Mouse (Mus musculus) midbrain, embryonic 12.5 days (tissue): Measurements from ENCODE around the gene Slc5a6. TPM values are rescaled to one million over a fixed set of nuclear protein-coding genes. Genes with fewer than 3 reads are reported as not detected.

Experiments used
- ATAC-seq: fragments of 200-750 bp; cut with Nextera tagmentation; 2 replicates; pipeline ENCODE4 v1.8.0; 2017; ENCODE audit warnings: low read depth, moderate TSS enrichment, moderate library complexity; ENCODE audit not compliant: low FRiP score
- H3K27ac ChIP-seq: fragments of 300-500 bp; sonication (generic); replicated peaks from 2 replicates; pipeline ENCODE4 v1.5.1; 2016; ENCODE audit warnings: mild to moderate bottlenecking
- H3K27me3 ChIP-seq: fragments of 300-500 bp; sonication (generic); 2 replicates; pipeline ENCODE4 v1.6.1; 2016; ENCODE audit warnings: mild to moderate bottlenecking
- H3K36me3 ChIP-seq: fragments of 300-500 bp; sonication (generic); 2 replicates; pipeline ENCODE4 v1.6.1; 2016
- H3K4me1 ChIP-seq: fragments of 300-500 bp; sonication (generic); 2 replicates; pipeline ENCODE4 v1.6.1; 2016
- H3K4me2 ChIP-seq: fragments of 300-500 bp; sonication (generic); replicated peaks from 2 replicates; pipeline ENCODE4 v1.6.1; 2016; ENCODE audit warnings: mild to moderate bottlenecking, moderate library complexity
- H3K4me3 ChIP-seq: fragments of 300-500 bp; sonication (generic); 2 replicates; pipeline ENCODE4 v1.5.1; 2016; ENCODE audit warnings: mild to moderate bottlenecking
- H3K9ac ChIP-seq: fragments of 300-500 bp; sonication (generic); replicated peaks from 2 replicates; pipeline ENCODE4 v1.6.1; 2016; ENCODE audit warnings: mild to moderate bottlenecking, moderate library complexity
- H3K9me3 ChIP-seq: fragments of 300-500 bp; sonication (generic); 2 replicates; pipeline ENCODE4 v1.6.1; 2016; ENCODE audit warnings: mild to moderate bottlenecking
- WGBS: fragments of 180-500 bp; shearing (Covaris S2); methylation state at CpG from one replicate; pipeline ENCODE4 v1.1.7; 2016; 5-methylcytosine and 5-hydroxymethylcytosine counted together
- polyA plus RNA-seq: library from polyadenylated mRNA; unstranded; fragments of >200 nt; fragmentation: Nextera tagmentation; extraction: Ambion mirVana; gene quantifications from 2 replicates; pipeline ENCODE4 v1.2.1, GENCODE M21; 2016

Slc5a6 gene
- polyA plus RNA-seq, 1 experiment from 2014 or later, result 11.7 TPM

- Histone ChIP-seq H3K4me2 (no peak overlapping the region), H3K36me3 (no peaks in the 10 kb centered on the region), H3K9me3 (no peaks in the 10 kb centered on the region), H3K4me1 (no peaks in the 10 kb centered on the region), H3K9ac (no peak overlapping the region), H3K27ac (no peak overlapping the region), H3K27me3 (no peaks in the 10 kb centered on the region), H3K4me3 (no peak overlapping the region)
- WGBS, result 73% methylated on average over 3 of the region's 3 CpGs
- ATAC-seq, result no peak
Measured at GRCm38 (mm10) chr5:30994074-30994473, 54.6 kb downstream of the Slc5a6 start.

GRCm38 (mm10) chr5:30992980-30993676 is 55.6 kb downstream of the Slc5a6 start:
- Histone ChIP-seq H3K4me2 (no peak overlapping the region), H3K27me3 (no peaks in the 10 kb centered on the region), H3K27ac (no peak overlapping the region), H3K36me3 (no peaks in the 10 kb centered on the region), H3K9ac (no peak overlapping the region), H3K4me1 (no peaks in the 10 kb centered on the region), H3K4me3 (no peak overlapping the region), H3K9me3 (no peaks in the 10 kb centered on the region)
- WGBS, result 78% methylated on average over 5 of the region's 5 CpGs
- no peak for ATAC-seq

Other genes starting within 250 kb of the Slc5a6 start
- gene Mapre3, start 234.3 kb downstream of the Slc5a6 start, polyA plus RNA-seq, result 69.3 and 77.7 TPM in 2 replicates
- gene Tmem214, start 180.9 kb downstream of the Slc5a6 start, polyA plus RNA-seq, result 58.4 and 65.5 TPM in 2 replicates
- 30.6 and 32.1 TPM in 2 replicates for gene Agbl5, start 160.2 kb downstream of the Slc5a6 start, polyA plus RNA-seq
- gene Ost4, start 141.1 kb downstream of the Slc5a6 start, polyA plus RNA-seq, result 298 and 304 TPM in 2 replicates
- 49.8 and 79.9 TPM in 2 replicates for gene Emilin1, start 135.5 kb downstream of the Slc5a6 start, polyA plus RNA-seq
- 5.6 TPM in 2 replicates for gene Khk, start 127.5 kb downstream of the Slc5a6 start, polyA plus RNA-seq
- 7.8 and 9.0 TPM in 2 replicates for gene Cgref1, start 103.3 kb downstream of the Slc5a6 start, polyA plus RNA-seq
- gene Preb, start 88.6 kb downstream of the Slc5a6 start, polyA plus RNA-seq, result 121 and 131 TPM in 2 replicates
- not detected in 2 replicates for gene Tcf23, start 80.3 kb downstream of the Slc5a6 start, polyA plus RNA-seq
- 117 and 120 TPM in 2 replicates for gene Atraid, start 612 bp downstream of the Slc5a6 start, polyA plus RNA-seq
- 39.2 and 39.7 TPM in 2 replicates for gene Cad, start 5.9 kb upstream of the Slc5a6 start, polyA plus RNA-seq
- not detected in 2 replicates for gene Dnajc5g, start 57.4 kb upstream of the Slc5a6 start, polyA plus RNA-seq
- 10.7 and 11.2 TPM in 2 replicates for gene Slc30a3, start 59.3 kb upstream of the Slc5a6 start, polyA plus RNA-seq
- not detected in 2 replicates for gene Trim54, start 67.8 kb upstream of the Slc5a6 start, polyA plus RNA-seq
- gene Ucn, start 89.9 kb upstream of the Slc5a6 start, polyA plus RNA-seq, result not detected in 2 replicates
- 53.1 and 56.8 TPM in 2 replicates for gene Mpv17, start 105.3 kb upstream of the Slc5a6 start, polyA plus RNA-seq
- 1.3 and 3.6 TPM in 2 replicates for gene Gm29609, start 131.0 kb upstream of the Slc5a6 start, polyA plus RNA-seq
- gene Gtf3c2, start 131.2 kb upstream of the Slc5a6 start, polyA plus RNA-seq, result 97.3 and 97.6 TPM in 2 replicates
- 141 and 153 TPM in 2 replicates for gene Snx17, start 144.3 kb upstream of the Slc5a6 start, polyA plus RNA-seq
- 65.6 and 68.0 TPM in 2 replicates for gene Eif2b4, start 144.5 kb upstream of the Slc5a6 start, polyA plus RNA-seq
- gene Zfp513, start 153.4 kb upstream of the Slc5a6 start, polyA plus RNA-seq, result 22.0 and 25.2 TPM in 2 replicates
- 163 and 167 TPM in 2 replicates for gene Ppm1g, start 171.8 kb upstream of the Slc5a6 start, polyA plus RNA-seq
- 144 and 151 TPM in 2 replicates for gene Nrbp1, start 191.9 kb upstream of the Slc5a6 start, polyA plus RNA-seq
- 0.63 and 0.71 TPM in 2 replicates for gene Gm9970, start 192.3 kb upstream of the Slc5a6 start, polyA plus RNA-seq
- 3.3 and 4.7 TPM in 2 replicates for gene Krtcap3, start 202.8 kb upstream of the Slc5a6 start, polyA plus RNA-seq
- gene Ift172, start 242.2 kb upstream of the Slc5a6 start, polyA plus RNA-seq, result 50.7 and 56.1 TPM in 2 replicates
- gene Fndc4, start 247.2 kb upstream of the Slc5a6 start, polyA plus RNA-seq, result 57.8 and 64.6 TPM in 2 replicates
- gene Gckr, start 248.5 kb upstream of the Slc5a6 start, polyA plus RNA-seq, result 0.20 and 0.48 TPM in 2 replicates